Mouse (Mus musculus) spleen, adult 2 months (tissue): ENCODE results near the gene Top1.

Source experiments
- CTCF ChIP-seq: fragments of 200-500 bp; IDR thresholded peaks from 2 replicates; pipeline ENCODE4 v1.5.1; 2011; ENCODE audit warnings: mild to moderate bottlenecking, inconsistent platforms; ENCODE audit not compliant: insufficient read depth, insufficient read length, insufficient replicate concordance; ENCODE audit errors: extremely low read depth
- POLR2A ChIP-seq: fragments of 200-500 bp; IDR thresholded peaks from 2 replicates; pipeline ENCODE4 v1.6.1; 2011; ENCODE audit warnings: low read depth, low read length, inconsistent platforms

GRCm38 (mm10) chr2:160701603-160702002 lies 55.9 kb downstream of the Top1 start:
- TF ChIP-seq CTCF (no peak), POLR2A (no peak)
